Mouse (Mus musculus): ENCODE measurements around the gene Trim14. TPM values are rescaled to one million over a fixed set of nuclear protein-coding genes. Genes with fewer than 3 reads are reported as not detected.

Gene Trim14
- total and polyA plus RNA-seq, 3 experiments = 11.6 to 35.4 (median 26.5) TPM

- dilution Hi-C loops (cut with MboI; ENCODE audit: extremely low pct_ligation_motif_present, extremely low pct_unique_long_range_greater_than_20kb, low sequenced_read_pairs) = no loop called here
Measured at GRCm38 (mm10) chr4:46495543-46495942, 40.4 kb downstream of the Trim14 start.

GRCm38 (mm10) chr4:46493071-46493470 lies 42.9 kb downstream of the Trim14 start:
- Histone ChIP-seq H3K9ac (ENCODE audit: insufficient read depth, low read depth) (no peak overlapping the region), H3K36me3 (replicated peaks in 1 of 2; ENCODE audit: control insufficient read depth in 1 of 2, insufficient read depth in 1 of 2, low read length in 1 of 2) (peaks cover 44 to 64% of the 10 kb centered on the region in 2 experiments), H3K4me1 (ENCODE audit: control insufficient read depth in 1 of 2, insufficient read depth in 2 of 2) (peaks cover 0 to 18% of the 10 kb centered on the region in 2 experiments; a peak in 2 of 4 replicates), H3K27ac (ENCODE audit: insufficient read depth, low read depth) (no peak overlapping the region), H3K79me2 (replicated peaks; ENCODE audit: control insufficient read depth, extremely low read depth, insufficient read depth, poor library complexity, severe bottlenecking) (peaks cover 38% of the 10 kb centered on the region), H3K4me3 (replicated peaks in 1 of 3; ENCODE audit: low read depth in 2 of 3, low read length in 2 of 3, poor library complexity in 1 of 3) (no peak overlapping the region), H3K27me3 (replicated peaks) (no peaks in the 10 kb centered on the region), H3K9me3 (replicated peaks; ENCODE audit: low read length) (no peaks in the 10 kb centered on the region), H3K4me2 (ENCODE audit: insufficient read depth, low read depth, poor library complexity, severe bottlenecking) (no peak overlapping the region)
- in situ Hi-C loops (cut with MboI; ENCODE audit: low pct_ligation_motif_present, low pct_unique_long_range_greater_than_20kb, low sequenced_read_pairs) = loop anchor here (25.0 kb wide), 1 partner anchor 281 kb away; no protein-coding TSS in a partner anchor
- TF ChIP-seq TBP (conservative IDR thresholded peaks at IDR 0.05; ENCODE audit: low read depth, low read length) (no peak), RCOR1 (conservative IDR thresholded peaks at IDR 0.05; ENCODE audit: low read depth, low read length) (no peak), TCF12 (IDR thresholded peaks at IDR 0.05; ENCODE audit: low read depth, low read length) (no peak), MAFK (IDR thresholded peaks at IDR 0.05; ENCODE audit: insufficient replicate concordance, low read length) (no peak), USF2 (conservative IDR thresholded peaks at IDR 0.05; ENCODE audit: low read depth, low read length) (no peak), MAX (IDR thresholded peaks at IDR 0.05; ENCODE audit: low read length) (no peak), POLR2A (IDR thresholded peaks at IDR 0.05; ENCODE audit: low read depth, low read length) (no peak), KAT2A (IDR thresholded peaks at IDR 0.05; ENCODE audit: insufficient replicate concordance, low read length) (no peak), E2F4 (IDR thresholded peaks at IDR 0.05; ENCODE audit: insufficient replicate concordance, low read depth, low read length) (no peak), ETS1 (conservative IDR thresholded peaks at IDR 0.05; ENCODE audit: low read depth, low read length) (no peak), HCFC1 (IDR thresholded peaks at IDR 0.05; ENCODE audit: low read depth, low read length) (no peak), MEF2A (IDR thresholded peaks at IDR 0.05; ENCODE audit: borderline replicate concordance, low read depth, low read length) (no peak), RAD21 (IDR thresholded peaks at IDR 0.05; ENCODE audit: low read depth, low read length) (no peak), MAZ (IDR thresholded peaks at IDR 0.05; ENCODE audit: low read depth, low read length) (no peak), CTCF (conservative IDR thresholded peaks at IDR 0.05 in 1 of 2, IDR thresholded peaks at IDR 0.05 in 1 of 2; ENCODE audit: low read depth in 2 of 2, low read length in 2 of 2) (no peak), ELF1 (IDR thresholded peaks at IDR 0.05; ENCODE audit: low read depth, low read length) (no peak), PAX5 (IDR thresholded peaks at IDR 0.05; ENCODE audit: low read length) (no peak), SMC3 (IDR thresholded peaks at IDR 0.05; ENCODE audit: low read depth, low read length) (no peak)
- DNase-seq (ENCODE audit: extremely low read depth) = no peak
- dilution Hi-C loops (cut with MboI; ENCODE audit: extremely low pct_ligation_motif_present, extremely low pct_unique_long_range_greater_than_20kb, low sequenced_read_pairs) = no loop called here

More at GRCm38 (mm10) chr4:46495543-46495942, 40.4 kb downstream of the Trim14 start:
- no peak overlapping the region for H3K27ac ChIP-seq (ENCODE audit: insufficient read depth, low read depth)
- no peak for DNase-seq (ENCODE audit: extremely low read depth)
- no peak overlapping the region for H3K9ac ChIP-seq (ENCODE audit: insufficient read depth, low read depth)
- no peak overlapping the region for H3K4me3 ChIP-seq (replicated peaks in 1 of 3; ENCODE audit: low read depth in 2 of 3, low read length in 2 of 3, poor library complexity in 1 of 3)
- H3K4me1 ChIP-seq (ENCODE audit: control insufficient read depth in 1 of 2, insufficient read depth in 2 of 2) = peaks cover 0 to 7% of the 10 kb centered on the region in 2 experiments; a peak in 2 of 4 replicates
- H3K4me2 ChIP-seq (ENCODE audit: insufficient read depth, low read depth, poor library complexity, severe bottlenecking) = no peak overlapping the region
- in situ Hi-C loops (cut with MboI; ENCODE audit: low pct_ligation_motif_present, low pct_unique_long_range_greater_than_20kb, low sequenced_read_pairs) = loop anchor here (25.0 kb wide), 1 partner anchor 283 kb away; no protein-coding TSS in a partner anchor
- H3K79me2 ChIP-seq (replicated peaks; ENCODE audit: control insufficient read depth, extremely low read depth, insufficient read depth, poor library complexity, severe bottlenecking) = peaks cover 25% of the 10 kb centered on the region
- TF ChIP-seq GABPA (IDR thresholded peaks at IDR 0.05; ENCODE audit: insufficient replicate concordance, low read depth, low read length) (no peak), ZMIZ1 (IDR thresholded peaks at IDR 0.05; ENCODE audit: low read depth, low read length) (no peak), RCOR1 (conservative IDR thresholded peaks at IDR 0.05; ENCODE audit: low read depth, low read length) (no peak), NELFE (IDR thresholded peaks at IDR 0.05; ENCODE audit: low read depth, low read length) (no peak), USF1 (IDR thresholded peaks at IDR 0.05; ENCODE audit: low read depth, low read length) (no peak), SIN3A (IDR thresholded peaks at IDR 0.05; ENCODE audit: low read length) (no peak)
- no peaks in the 10 kb centered on the region for H3K27me3 ChIP-seq (replicated peaks)
- H3K36me3 ChIP-seq (replicated peaks in 1 of 2; ENCODE audit: control insufficient read depth in 1 of 2, insufficient read depth in 1 of 2, low read length in 1 of 2) = peaks cover 62 to 89% of the 10 kb centered on the region in 2 experiments
- no peaks in the 10 kb centered on the region for H3K9me3 ChIP-seq (replicated peaks; ENCODE audit: low read length)

All from CH12.LX (cell line).